Mouse (Mus musculus): Measurements from ENCODE around the gene Rabif. TPM values are rescaled to one million over a fixed set of nuclear protein-coding genes. Genes with fewer than 3 reads are reported as not detected.
A peak's percentile ranks its signal among the peaks of the same experiment; 100 is the strongest.

The Rabif gene
- polyA plus RNA-seq, 1 experiment from 2014 or later: 73.9 TPM

GRCm38 (mm10) chr1:134535054-134535453, 40.6 kb downstream of the Rabif start:
- H3K27me3 ChIP-seq (ENCODE audit: control insufficient read depth, insufficient read depth, low read length): no peaks in the 10 kb centered on the region
- no peaks in the 10 kb centered on the region for H3K4me1 ChIP-seq (replicated peaks; ENCODE audit: control insufficient read depth, insufficient read depth, low read length)
- no peak for ATAC-seq (ENCODE audit: low FRiP score)
- H3K9ac ChIP-seq: no peak overlapping the region
- no peak overlapping the region for H3K4me2 ChIP-seq (replicated peaks)
- H3K36me3 ChIP-seq (replicated peaks; ENCODE audit: control insufficient read depth, insufficient read depth): no peaks in the 10 kb centered on the region
- H3K9me3 ChIP-seq (ENCODE audit: control insufficient read depth, low read length): no peaks in the 10 kb centered on the region
- H3K4me3 ChIP-seq (replicated peaks; ENCODE audit: low read length): no peak overlapping the region
- H3K27ac ChIP-seq: no peak overlapping the region
- 97% methylated on average over 1 of the region's 1 CpGs for WGBS
- DNase-seq (ENCODE audit: low spot score): no peak

GRCm38 (mm10) chr1:134535513-134535912, 41.1 kb downstream of the Rabif start:
- no peak for ATAC-seq (ENCODE audit: low FRiP score)
- H3K4me2 ChIP-seq (replicated peaks): no peak overlapping the region
- no peak overlapping the region for H3K27ac ChIP-seq
- WGBS: 75% methylated on average over 3 of the region's 3 CpGs
- no peaks in the 10 kb centered on the region for H3K9me3 ChIP-seq (ENCODE audit: control insufficient read depth, low read length)
- no peaks in the 10 kb centered on the region for H3K36me3 ChIP-seq (replicated peaks; ENCODE audit: control insufficient read depth, insufficient read depth)
- no peaks in the 10 kb centered on the region for H3K27me3 ChIP-seq (ENCODE audit: control insufficient read depth, insufficient read depth, low read length)
- DNase-seq (ENCODE audit: low spot score): no peak
- no peak overlapping the region for H3K4me3 ChIP-seq (replicated peaks; ENCODE audit: low read length)
- H3K4me1 ChIP-seq (replicated peaks; ENCODE audit: control insufficient read depth, insufficient read depth, low read length): no peaks in the 10 kb centered on the region
- H3K9ac ChIP-seq: no peak overlapping the region

- 92% methylated on average over 10 of the region's 10 CpGs for WGBS
- ATAC-seq (ENCODE audit: low FRiP score): no peak
Measured at GRCm38 (mm10) chr1:134540610-134541009, 46.2 kb downstream of the Rabif start.

GRCm38 (mm10) chr1:134548231-134548630, 53.8 kb downstream of the Rabif start:
- no peak for ATAC-seq (ENCODE audit: low FRiP score)
- Histone ChIP-seq H3K9ac (no peak overlapping the region), H3K27me3 (ENCODE audit: control insufficient read depth, insufficient read depth, low read length) (no peaks in the 10 kb centered on the region), H3K4me1 (replicated peaks; ENCODE audit: control insufficient read depth, insufficient read depth, low read length) (no peaks in the 10 kb centered on the region), H3K4me3 (replicated peaks; ENCODE audit: low read length) (no peak overlapping the region), H3K27ac (no peak overlapping the region), H3K4me2 (replicated peaks) (no peak overlapping the region), H3K36me3 (replicated peaks; ENCODE audit: control insufficient read depth, insufficient read depth) (no peaks in the 10 kb centered on the region), H3K9me3 (ENCODE audit: control insufficient read depth, low read length) (no peaks in the 10 kb centered on the region)
- DNase-seq (ENCODE audit: low spot score): no peak
- 78% methylated on average over 4 of the region's 4 CpGs for WGBS

More at GRCm38 (mm10) chr1:134540610-134541009, 46.2 kb downstream of the Rabif start:
- Histone ChIP-seq H3K36me3 (replicated peaks; ENCODE audit: control insufficient read depth, insufficient read depth) (no peaks in the 10 kb centered on the region), H3K4me1 (replicated peaks; ENCODE audit: control insufficient read depth, insufficient read depth, low read length) (no peaks in the 10 kb centered on the region), H3K9ac (no peak overlapping the region), H3K27ac (no peak overlapping the region), H3K4me2 (replicated peaks) (no peak overlapping the region), H3K4me3 (replicated peaks; ENCODE audit: low read length) (no peak overlapping the region), H3K27me3 (ENCODE audit: control insufficient read depth, insufficient read depth, low read length) (no peaks in the 10 kb centered on the region), H3K9me3 (ENCODE audit: control insufficient read depth, low read length) (no peaks in the 10 kb centered on the region)
- DNase-seq (ENCODE audit: low spot score): no peak

- WGBS: 58% methylated on average over 7 of the region's 7 CpGs
- Histone ChIP-seq H3K27ac (no peak within 1 kb of the TSS), H3K4me3 (replicated peaks; ENCODE audit: low read length) (no peak within 1 kb of the TSS), H3K9ac (no peak within 1 kb of the TSS), H3K27me3 (ENCODE audit: control insufficient read depth, insufficient read depth, low read length) (no peaks in the 10 kb centered on the region), H3K36me3 (replicated peaks; ENCODE audit: control insufficient read depth, insufficient read depth) (no peaks in the 10 kb centered on the region), H3K4me1 (replicated peaks; ENCODE audit: control insufficient read depth, insufficient read depth, low read length) (no peaks in the 10 kb centered on the region), H3K9me3 (ENCODE audit: control insufficient read depth, low read length) (no peaks in the 10 kb centered on the region), H3K4me2 (replicated peaks) (no peak within 1 kb of the TSS)
- DNase-seq (ENCODE audit: low spot score): no peak
- no peak for ATAC-seq (ENCODE audit: low FRiP score)
Measured at GRCm38 (mm10) chr1:134549632-134550132, 55.2 kb downstream of the Rabif start, which contains the start of gene Mgat4e. Gene Mgat4e, minus strand, starts transcription at chr1:134549682.

- H3K9ac ChIP-seq: no peak overlapping the region
- ATAC-seq (ENCODE audit: low FRiP score) (no peak), DNase-seq (ENCODE audit: low spot score) (no peak)
- H3K27ac ChIP-seq: no peak overlapping the region
- no peak overlapping the region for H3K4me3 ChIP-seq (replicated peaks; ENCODE audit: low read length)
- H3K4me2 ChIP-seq (replicated peaks): no peak overlapping the region
- no peaks in the 10 kb centered on the region for H3K27me3 ChIP-seq (ENCODE audit: control insufficient read depth, insufficient read depth, low read length)
- no peaks in the 10 kb centered on the region for H3K36me3 ChIP-seq (replicated peaks; ENCODE audit: control insufficient read depth, insufficient read depth)
- no peaks in the 10 kb centered on the region for H3K9me3 ChIP-seq (ENCODE audit: control insufficient read depth, low read length)
- H3K4me1 ChIP-seq (replicated peaks; ENCODE audit: control insufficient read depth, insufficient read depth, low read length): no peaks in the 10 kb centered on the region
- 78% methylated on average over 3 of the region's 3 CpGs for WGBS
Measured at GRCm38 (mm10) chr1:134551869-134552268, 57.4 kb downstream of the Rabif start.

- no peaks in the 10 kb centered on the region for H3K27me3 ChIP-seq (ENCODE audit: control insufficient read depth, insufficient read depth, low read length)
- no peaks in the 10 kb centered on the region for H3K36me3 ChIP-seq (replicated peaks; ENCODE audit: control insufficient read depth, insufficient read depth)
- 79% methylated on average over 3 of the region's 3 CpGs for WGBS
- H3K27ac ChIP-seq: no peak overlapping the region
- no peak overlapping the region for H3K4me2 ChIP-seq (replicated peaks)
- ATAC-seq (ENCODE audit: low FRiP score) (no peak), DNase-seq (ENCODE audit: low spot score) (no peak)
- H3K9ac ChIP-seq: no peak overlapping the region
- no peak overlapping the region for H3K4me3 ChIP-seq (replicated peaks; ENCODE audit: low read length)
- H3K9me3 ChIP-seq (ENCODE audit: control insufficient read depth, low read length): no peaks in the 10 kb centered on the region
- 0 out of 2 replicates have a peak, but pooled peaks cover 4% of the 10 kb centered on the region for H3K4me1 ChIP-seq (replicated peaks; ENCODE audit: control insufficient read depth, insufficient read depth, low read length)
Measured at GRCm38 (mm10) chr1:134552396-134552795, 57.9 kb downstream of the Rabif start.

- H3K36me3 ChIP-seq (replicated peaks; ENCODE audit: control insufficient read depth, insufficient read depth): no peaks in the 10 kb centered on the region
- H3K9me3 ChIP-seq (ENCODE audit: control insufficient read depth, low read length): no peaks in the 10 kb centered on the region
- no peak overlapping the region for H3K4me3 ChIP-seq (replicated peaks; ENCODE audit: low read length)
- 28% methylated on average over 13 of the region's 13 CpGs for WGBS
- DNase-seq (ENCODE audit: low spot score): no peak
- peak overlapping the region; percentile 74 for H3K4me2 ChIP-seq (replicated peaks)
- H3K4me1 ChIP-seq (replicated peaks; ENCODE audit: control insufficient read depth, insufficient read depth, low read length): 0 out of 2 replicates have a peak, but pooled peaks cover 4% of the 10 kb centered on the region
- no peaks in the 10 kb centered on the region for H3K27me3 ChIP-seq (ENCODE audit: control insufficient read depth, insufficient read depth, low read length)
- H3K27ac ChIP-seq: no peak overlapping the region
- ATAC-seq (ENCODE audit: low FRiP score): no peak
- no peak overlapping the region for H3K9ac ChIP-seq
Measured at GRCm38 (mm10) chr1:134555240-134555870, 60.9 kb downstream of the Rabif start.

- no peaks in the 10 kb centered on the region for H3K27me3 ChIP-seq (ENCODE audit: control insufficient read depth, insufficient read depth, low read length)
- WGBS: under 1% methylated on average over 43 of the region's 46 CpGs
- DNase-seq (ENCODE audit: low spot score): peak; percentile 50
- 0 out of 2 replicates have a peak, but pooled peaks cover 4% of the 10 kb centered on the region for H3K4me1 ChIP-seq (replicated peaks; ENCODE audit: control insufficient read depth, insufficient read depth, low read length)
- peak overlapping the region; percentile 53 for H3K4me3 ChIP-seq (replicated peaks; ENCODE audit: low read length)
- H3K9me3 ChIP-seq (ENCODE audit: control insufficient read depth, low read length): no peaks in the 10 kb centered on the region
- H3K27ac ChIP-seq: peak overlapping the region; percentile 90
- H3K36me3 ChIP-seq (replicated peaks; ENCODE audit: control insufficient read depth, insufficient read depth): no peaks in the 10 kb centered on the region
- ATAC-seq (ENCODE audit: low FRiP score): peak; percentile 31
- peak overlapping the region; percentile 75 for H3K9ac ChIP-seq
- H3K4me2 ChIP-seq (replicated peaks): peak overlapping the region; percentile 74
Measured at GRCm38 (mm10) chr1:134555871-134556670, 61.6 kb downstream of the Rabif start.

Measured in hindbrain, embryonic 14.5 days (tissue).